Mouse (Mus musculus) kidney, embryonic 15.5 days (tissue): ENCODE data around the gene Usp24. TPM values are rescaled to one million over a fixed set of nuclear protein-coding genes. Genes with fewer than 3 reads are reported as not detected.

Experiments
- ATAC-seq: fragments of 200-750 bp; cut with Nextera tagmentation; replicated peaks from 2 replicates; pipeline ENCODE4 v1.8.0; 2017; ENCODE audit warnings: moderate TSS enrichment; ENCODE audit not compliant: low FRiP score
- H3K27ac ChIP-seq: fragments of 300-500 bp; sonication (generic); 2 replicates; pipeline ENCODE4 v1.5.1; 2015; ENCODE audit warnings: mild to moderate bottlenecking, inconsistent platforms
- H3K27me3 ChIP-seq: fragments of 300-500 bp; sonication (generic); 2 replicates; pipeline ENCODE4 v1.6.1; 2015; ENCODE audit warnings: inconsistent platforms
- H3K36me3 ChIP-seq: fragments of 300-500 bp; sonication (generic); 2 replicates; pipeline ENCODE4 v1.6.1; 2015; ENCODE audit warnings: inconsistent platforms
- H3K4me1 ChIP-seq: fragments of 300-500 bp; sonication (generic); 2 replicates; pipeline ENCODE4 v1.6.1; 2015; ENCODE audit warnings: inconsistent platforms
- H3K4me2 ChIP-seq: fragments of 300-500 bp; sonication (generic); 2 replicates; pipeline ENCODE4 v1.6.1; 2015; ENCODE audit warnings: moderate library complexity, mild to moderate bottlenecking, inconsistent platforms
- H3K4me3 ChIP-seq: fragments of 300-500 bp; sonication (generic); replicated peaks from 2 replicates; pipeline ENCODE4 v1.5.1; 2015; ENCODE audit warnings: mild to moderate bottlenecking, inconsistent platforms
- H3K9ac ChIP-seq: fragments of 300-500 bp; sonication (generic); 2 replicates; pipeline ENCODE4 v1.6.1; 2015; ENCODE audit warnings: mild to moderate bottlenecking, inconsistent platforms
- H3K9me3 ChIP-seq: fragments of 300-500 bp; sonication (generic); replicated peaks from 2 replicates; pipeline ENCODE4 v1.6.1; 2016; ENCODE audit warnings: inconsistent platforms
- WGBS: fragments of 180-500 bp; shearing (Covaris S2); methylation state at CpG from one replicate; pipeline ENCODE4 v1.1.7; 2015; ENCODE audit warnings: mixed read lengths; 5-methylcytosine and 5-hydroxymethylcytosine counted together
- polyA plus RNA-seq: library from polyadenylated mRNA; unstranded; fragments of >200 nt; fragmentation: Nextera tagmentation; extraction: Ambion mirVana; gene quantifications from 2 replicates; pipeline ENCODE4 v1.2.1, GENCODE M21; 2015

The Usp24 gene
- polyA plus RNA-seq, 1 experiment from 2014 or later = 9.3 TPM

- H3K9ac ChIP-seq = no peak overlapping the region
- peaks cover 15% of the 10 kb centered on the region for H3K4me1 ChIP-seq
- no peak overlapping the region for H3K4me3 ChIP-seq
- 79% methylated on average over 13 of the region's 13 CpGs for WGBS
- no peaks in the 10 kb centered on the region for H3K36me3 ChIP-seq
- no peak overlapping the region for H3K27ac ChIP-seq
- H3K4me2 ChIP-seq = no peak overlapping the region
- no peak for ATAC-seq
- H3K27me3 ChIP-seq = peaks cover 29% of the 10 kb centered on the region
- no peaks in the 10 kb centered on the region for H3K9me3 ChIP-seq
Observed at GRCm38 (mm10) chr4:106467420-106468110, 151.6 kb downstream of the Usp24 start.

DNA sequence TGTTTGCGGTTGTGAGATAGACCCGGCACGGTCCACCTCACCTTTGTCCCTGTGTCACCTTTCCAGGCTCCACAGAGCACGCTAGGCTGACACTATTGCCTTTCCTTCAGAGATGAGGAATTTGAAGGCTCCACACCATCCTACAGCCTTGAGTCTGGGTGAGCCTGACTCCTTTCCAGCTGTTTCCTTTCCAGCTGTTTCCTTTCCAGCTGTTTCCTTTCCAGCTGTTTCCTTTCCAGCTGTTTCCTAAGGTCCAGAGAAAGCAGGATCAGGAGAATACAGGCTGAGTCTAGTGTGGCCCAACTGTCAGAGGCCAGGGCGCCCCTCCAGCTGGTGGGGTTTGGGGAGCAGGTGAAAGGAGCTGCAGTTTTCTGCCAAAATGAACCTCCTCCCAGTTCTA is 154.9 kb downstream of the Usp24 start:
- H3K27me3 ChIP-seq = 0 out of 2 replicates have a peak, but pooled peaks cover 5% of the 10 kb centered on the region
- no peak overlapping the region for H3K9ac ChIP-seq
- no peak overlapping the region for H3K4me3 ChIP-seq
- H3K9me3 ChIP-seq = no peaks in the 10 kb centered on the region
- ATAC-seq = no peak
- peaks cover 11% of the 10 kb centered on the region; the same call in 1 of the 2 replicates for H3K4me1 ChIP-seq
- no peak overlapping the region for H3K27ac ChIP-seq
- H3K36me3 ChIP-seq = no peaks in the 10 kb centered on the region
- no peak overlapping the region for H3K4me2 ChIP-seq
- WGBS = 54% methylated on average over 5 of the region's 5 CpGs

GRCm38 (mm10) chr4:106472335-106472734 is 156.3 kb downstream of the Usp24 start:
- no peak overlapping the region for H3K4me2 ChIP-seq
- peaks cover 11% of the 10 kb centered on the region; the same call in 1 of the 2 replicates for H3K4me1 ChIP-seq
- no peaks in the 10 kb centered on the region for H3K36me3 ChIP-seq
- H3K4me3 ChIP-seq = no peak overlapping the region
- no peak overlapping the region for H3K27ac ChIP-seq
- peak; percentile 72 for ATAC-seq
- WGBS = 12% methylated on average over 3 of the region's 3 CpGs
- no peaks in the 10 kb centered on the region for H3K9me3 ChIP-seq
- H3K27me3 ChIP-seq = 0 out of 2 replicates have a peak, but pooled peaks cover 5% of the 10 kb centered on the region
- no peak overlapping the region for H3K9ac ChIP-seq

DNA sequence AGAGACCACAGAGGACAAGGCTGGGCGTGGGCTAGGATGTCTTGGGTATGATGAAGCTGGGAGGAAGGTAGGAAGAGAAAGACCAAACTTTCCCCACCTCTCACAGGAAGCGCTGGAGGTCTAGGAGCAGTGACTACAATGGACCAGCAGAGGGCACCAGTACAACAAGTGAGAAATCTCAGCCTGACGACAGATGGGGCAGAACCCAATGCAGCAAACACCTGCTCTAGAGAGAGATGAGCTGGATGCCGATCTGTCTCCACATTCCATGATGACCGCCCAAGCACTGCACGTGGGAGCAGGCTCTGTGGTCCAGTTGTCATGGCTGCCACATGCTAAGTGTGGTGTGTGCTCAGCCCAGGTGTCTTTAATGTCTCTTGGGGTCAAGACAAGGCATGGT is 158.2 kb downstream of the Usp24 start:
- 4% methylated on average over 6 of the region's 6 CpGs for WGBS
- no peaks in the 10 kb centered on the region for H3K9me3 ChIP-seq
- no peak overlapping the region for H3K9ac ChIP-seq
- no peak overlapping the region for H3K4me2 ChIP-seq
- no peaks in the 10 kb centered on the region for H3K36me3 ChIP-seq
- 0 out of 2 replicates have a peak, but pooled peaks cover 5% of the 10 kb centered on the region for H3K27me3 ChIP-seq
- H3K4me3 ChIP-seq = no peak overlapping the region
- no peak overlapping the region for H3K27ac ChIP-seq
- H3K4me1 ChIP-seq = peaks cover 11% of the 10 kb centered on the region; the same call in 1 of the 2 replicates
- ATAC-seq = peak; percentile 52

GRCm38 (mm10) chr4:106480545-106480944 is 164.5 kb downstream of the Usp24 start:
- ATAC-seq = no peak
- Histone ChIP-seq H3K36me3 (no peaks in the 10 kb centered on the region), H3K9ac (no peak overlapping the region), H3K4me3 (no peak overlapping the region), H3K4me1 (peaks cover 20% of the 10 kb centered on the region), H3K4me2 (no peak overlapping the region), H3K27me3 (no peaks in the 10 kb centered on the region), H3K9me3 (no peaks in the 10 kb centered on the region), H3K27ac (no peak overlapping the region)
- 67% methylated on average over 3 of the region's 3 CpGs for WGBS

DNA sequence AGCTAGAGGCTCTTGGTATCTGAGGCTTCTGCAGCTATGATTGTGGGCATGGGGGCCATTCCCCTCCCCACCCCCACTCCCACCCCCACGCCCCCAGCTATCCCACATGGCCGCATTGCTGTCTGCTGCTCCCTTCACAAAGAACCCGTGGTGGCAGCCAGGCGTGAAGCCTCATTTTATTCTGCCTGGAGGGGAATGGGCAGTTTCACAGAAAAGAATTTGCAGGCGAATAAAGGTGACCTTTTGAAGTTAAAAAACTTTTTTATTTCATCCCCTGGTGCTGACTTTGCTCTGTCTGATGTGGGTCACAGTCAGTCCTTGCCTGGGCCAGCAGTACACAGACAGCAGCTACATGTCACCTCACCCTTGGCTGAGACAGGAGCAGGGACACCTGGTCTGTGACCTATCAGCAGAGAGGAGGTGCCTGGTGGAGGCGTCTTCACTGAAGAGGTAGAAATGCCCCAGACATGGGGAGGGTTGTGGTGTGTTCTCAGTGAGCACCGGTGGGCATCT is 167.3 kb downstream of the Usp24 start:
- Histone ChIP-seq H3K9ac (no peak overlapping the region), H3K27me3 (no peaks in the 10 kb centered on the region), H3K27ac (no peak overlapping the region), H3K9me3 (no peaks in the 10 kb centered on the region), H3K36me3 (no peaks in the 10 kb centered on the region), H3K4me3 (no peak overlapping the region), H3K4me2 (no peak overlapping the region), H3K4me1 (peaks cover 18% of the 10 kb centered on the region)
- 40% methylated on average over 7 of the region's 7 CpGs for WGBS
- ATAC-seq = no peak

DNA sequence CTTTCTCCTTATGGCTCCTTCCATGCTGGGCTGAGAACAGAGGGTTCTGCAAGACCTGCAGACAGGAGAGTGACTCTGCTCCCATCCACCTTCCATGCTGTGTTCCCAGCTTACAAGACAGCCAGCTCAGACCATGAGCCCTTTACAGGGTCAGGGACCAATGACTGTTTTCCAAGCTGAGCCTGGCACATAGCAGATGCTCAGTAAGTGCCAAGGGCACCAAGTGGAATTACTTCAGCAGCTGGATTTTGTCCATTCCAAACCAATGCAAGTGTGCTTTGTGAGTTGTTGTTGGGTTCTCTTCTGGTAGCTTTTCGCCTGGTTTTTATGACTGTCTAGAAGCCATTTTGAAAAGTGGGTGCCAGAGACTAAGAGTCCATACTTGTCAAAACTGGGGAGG is 167.8 kb downstream of the Usp24 start:
- Histone ChIP-seq H3K9me3 (no peaks in the 10 kb centered on the region), H3K4me3 (no peak overlapping the region), H3K9ac (no peak overlapping the region), H3K4me2 (no peak overlapping the region), H3K36me3 (no peaks in the 10 kb centered on the region), H3K4me1 (peaks cover 18% of the 10 kb centered on the region), H3K27ac (no peak overlapping the region), H3K27me3 (no peaks in the 10 kb centered on the region)
- WGBS = 93% methylated on average over 1 of the region's 1 CpGs
- no peak for ATAC-seq

GRCm38 (mm10) chr4:106490620-106491019 is 174.6 kb downstream of the Usp24 start:
- no peaks in the 10 kb centered on the region for H3K27me3 ChIP-seq
- no peaks in the 10 kb centered on the region for H3K9me3 ChIP-seq
- H3K27ac ChIP-seq = 0 out of 2 replicates have a peak overlapping the region, but pooled peaks have one; percentile 48
- 0 out of 2 replicates have a peak, but pooled peaks have one; percentile 33 for ATAC-seq
- H3K9ac ChIP-seq = no peak overlapping the region
- WGBS = 41% methylated on average over 4 of the region's 4 CpGs
- H3K36me3 ChIP-seq = no peaks in the 10 kb centered on the region
- H3K4me1 ChIP-seq = peaks cover 19% of the 10 kb centered on the region
- H3K4me2 ChIP-seq = no peak overlapping the region
- H3K4me3 ChIP-seq = no peak overlapping the region

Other genes starting within 250 kb of the Usp24 start
- 16.3 and 18.8 TPM in 2 replicates for gene Pcsk9, start 148.1 kb downstream of the Usp24 start, polyA plus RNA-seq
- gene Bsnd, start 176.1 kb downstream of the Usp24 start, polyA plus RNA-seq = 7.9 and 8.9 TPM in 2 replicates
- gene Dhcr24, start 244.8 kb downstream of the Usp24 start, polyA plus RNA-seq = 4.6 and 4.8 TPM in 2 replicates